Mouse (Mus musculus): ENCODE data around the gene Adpgk.

GRCm38 (mm10) chr9:59336539-59336938 lies 45.2 kb downstream of the Adpgk start:
- TF ChIP-seq POLR2A (IDR thresholded peaks at IDR 0.05; ENCODE audit: low read depth, low read length) (no peak), CTCF (IDR thresholded peaks at IDR 0.05; ENCODE audit: borderline replicate concordance, insufficient read depth, low read length) (no peak)
